Mouse (Mus musculus) thymus, adult 2 months (tissue): ENCODE results near the gene St6galnac6.

ENCODE experiments used
- CTCF ChIP-seq: fragments of 200-500 bp; IDR thresholded peaks from 2 replicates; pipeline ENCODE4 v1.5.1; 2012; ENCODE audit warnings: mild to moderate bottlenecking, control low read depth, low read length, moderate library complexity, borderline replicate concordance; ENCODE audit not compliant: control insufficient read depth, poor library complexity, insufficient read depth; ENCODE audit errors: extremely low read depth
- POLR2A ChIP-seq: fragments of 200-500 bp; IDR thresholded peaks from 2 replicates; pipeline ENCODE4 v1.6.1; 2012; ENCODE audit warnings: mild to moderate bottlenecking, low read length, control low read depth, moderate library complexity; ENCODE audit not compliant: control insufficient read depth, poor library complexity, insufficient read depth; ENCODE audit errors: extremely low read depth

GRCm38 (mm10) chr2:32637778-32638281 lies 38.3 kb downstream of the St6galnac6 start:
- TF ChIP-seq POLR2A (no peak), CTCF (no peak)
